Mouse (Mus musculus) heart, postnatal 0 days (tissue): ENCODE data around the gene Yars. TPM values are rescaled to one million over a fixed set of nuclear protein-coding genes. Genes with fewer than 3 reads are reported as not detected.

Source experiments
- ATAC-seq: fragments of 200-750 bp; cut with Nextera tagmentation; 2 replicates; pipeline ENCODE4 v1.8.0; 2017; ENCODE audit warnings: low read depth, moderate number of reproducible peaks, moderate library complexity; ENCODE audit not compliant: insufficient read depth
- DNase-seq: peaks from one replicate; pipeline ENCODE4 v3.0.0-alpha.2; 2016; ENCODE audit warnings: low spot score
- H3K27ac ChIP-seq: fragments of 300-500 bp; sonication (generic); 2 replicates; pipeline ENCODE4 v1.5.1; 2014; ENCODE audit warnings: low read depth, mild to moderate bottlenecking
- H3K27me3 ChIP-seq: fragments of 300-500 bp; sonication (generic); 2 replicates; pipeline ENCODE4 v1.6.1; 2014; ENCODE audit warnings: low read length, mixed read lengths; ENCODE audit not compliant: control insufficient read depth, insufficient read depth
- H3K36me3 ChIP-seq: fragments of 300-500 bp; sonication (generic); replicated peaks from 2 replicates; pipeline ENCODE4 v1.6.1; 2014; ENCODE audit warnings: low read length, mixed read lengths; ENCODE audit not compliant: control insufficient read depth, insufficient read depth
- H3K4me1 ChIP-seq: fragments of 300-500 bp; sonication (generic); 2 replicates; pipeline ENCODE4 v1.6.1; 2014; ENCODE audit warnings: antibody characterized with exemption; ENCODE audit not compliant: control insufficient read depth, insufficient read depth
- H3K4me2 ChIP-seq: fragments of 300-500 bp; sonication (generic); 2 replicates; pipeline ENCODE4 v1.6.1; 2014; ENCODE audit warnings: low read depth, mild to moderate bottlenecking, low read length, moderate library complexity
- H3K4me3 ChIP-seq: fragments of 300-500 bp; sonication (generic); 2 replicates; pipeline ENCODE4 v1.5.1; 2014; ENCODE audit warnings: low read depth, low read length
- H3K9ac ChIP-seq: fragments of 300-500 bp; sonication (generic); replicated peaks from 2 replicates; pipeline ENCODE4 v1.6.1; 2014; ENCODE audit warnings: low read depth, low read length, mixed read lengths
- H3K9me3 ChIP-seq: fragments of 300-500 bp; sonication (generic); replicated peaks from 2 replicates; pipeline ENCODE4 v1.6.1; 2016; ENCODE audit warnings: low read length; ENCODE audit not compliant: control insufficient read depth
- CTCF ChIP-seq: IDR thresholded peaks from 2 replicates; pipeline ENCODE4 v1.5.1; 2016; ENCODE audit warnings: antibody characterized with exemption, control low read depth, low read depth
- EP300 ChIP-seq: IDR thresholded peaks from 2 replicates; pipeline ENCODE4 v1.6.1; 2016; ENCODE audit warnings: antibody characterized with exemption, low read depth
- WGBS: fragments of 180-500 bp; shearing (Covaris S2); extraction: QIAGEN DNeasy Blood & Tissue Kit; methylation state at CpG from one replicate; pipeline ENCODE4 v1.1.7; 2014; 5-methylcytosine and 5-hydroxymethylcytosine counted together
- polyA plus RNA-seq: library from polyadenylated mRNA; unstranded; fragments of >200 nt; fragmentation: Nextera tagmentation; extraction: Ambion mirVana; gene quantifications from 2 replicates; pipeline ENCODE4 v1.2.1, GENCODE M21; 2015
- total RNA-seq: library from RNA; depleted of rRNA; stranded (reverse); fragments of >200 nt; gene quantifications from 2 replicates; pipeline ENCODE4 v1.2.3, GENCODE M21; 2014; ENCODE audit warnings: low replicate concordance; rRNA removed

Yars gene
- total and polyA plus RNA-seq, 2 experiments from 2014 or later, result 24.7 to 31.5 TPM

DNA sequence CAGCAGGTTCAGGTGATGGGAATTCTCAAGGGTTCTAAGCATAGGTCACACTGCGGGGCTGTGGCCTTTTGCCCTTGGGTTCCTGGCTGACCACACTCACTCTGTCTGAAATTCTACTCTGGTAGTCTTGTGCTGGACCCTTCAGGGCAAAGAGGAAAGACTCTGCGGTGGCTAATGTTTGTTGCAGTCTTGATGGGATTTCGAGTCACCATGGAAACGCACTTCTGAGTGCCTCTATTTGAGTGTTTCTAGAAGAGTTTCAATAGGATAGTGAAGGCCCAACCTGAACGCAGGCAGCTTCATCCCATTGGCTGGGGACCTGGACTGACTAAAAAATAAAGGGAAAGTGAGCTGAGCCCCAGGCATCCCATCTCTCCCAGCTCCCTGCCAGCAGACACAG, 77.3 kb downstream of the Yars start:
- H3K27me3 ChIP-seq, result 0 out of 2 replicates have a peak, but pooled peaks cover 3% of the 10 kb centered on the region
- DNase-seq (no peak), ATAC-seq (no peak)
- WGBS, result 91% methylated on average over 5 of the region's 5 CpGs
- H3K27ac ChIP-seq, result no peak overlapping the region
- TF ChIP-seq CTCF, result no peak
- TF ChIP-seq EP300, result no peak
- H3K9me3 ChIP-seq, result no peaks in the 10 kb centered on the region
- H3K4me3 ChIP-seq, result no peak overlapping the region
- H3K4me2 ChIP-seq, result no peak overlapping the region
- H3K4me1 ChIP-seq, result peaks cover 3% of the 10 kb centered on the region; the same call in 1 of the 2 replicates
- H3K36me3 ChIP-seq, result no peaks in the 10 kb centered on the region
- H3K9ac ChIP-seq, result no peak overlapping the region

GRCm38 (mm10) chr4:129268698-129269097, 79.1 kb downstream of the Yars start:
- H3K4me3 ChIP-seq, result no peak overlapping the region
- WGBS, result 43% methylated on average over 1 of the region's 1 CpGs
- ATAC-seq (no peak), DNase-seq (no peak)
- no peaks in the 10 kb centered on the region for H3K9me3 ChIP-seq
- peaks cover 3% of the 10 kb centered on the region; the same call in 1 of the 2 replicates for H3K4me1 ChIP-seq
- H3K27me3 ChIP-seq, result 0 out of 2 replicates have a peak, but pooled peaks cover 9% of the 10 kb centered on the region
- H3K36me3 ChIP-seq, result no peaks in the 10 kb centered on the region
- H3K9ac ChIP-seq, result no peak overlapping the region
- no peak overlapping the region for H3K4me2 ChIP-seq
- H3K27ac ChIP-seq, result no peak overlapping the region
- TF ChIP-seq EP300, result no peak
- no peak for TF ChIP-seq CTCF

Other genes with a start within 250 kb of the Yars start
- gene Azin2, start 227.3 kb upstream of the Yars start, total RNA-seq, result 4.8 and 7.7 TPM in 2 replicates
- 6.0 and 7.1 TPM in 2 replicates for gene Azin2, start 227.3 kb upstream of the Yars start, polyA plus RNA-seq
- gene Ak2, start 197.8 kb upstream of the Yars start, total RNA-seq, result 46.0 and 58.6 TPM in 2 replicates
- 148 and 153 TPM in 2 replicates for gene Ak2, start 197.8 kb upstream of the Yars start, polyA plus RNA-seq
- gene Rnf19b, start 131.5 kb upstream of the Yars start, total RNA-seq, result 25.6 and 46.0 TPM in 2 replicates
- 5.8 and 7.2 TPM in 2 replicates for gene Rnf19b, start 131.5 kb upstream of the Yars start, polyA plus RNA-seq
- gene Tmem54, start 84.2 kb upstream of the Yars start, total RNA-seq, result 1.1 TPM in 1 of 2 replicates, not detected in the other
- not detected in 2 replicates for gene Tmem54, start 84.2 kb upstream of the Yars start, polyA plus RNA-seq
- not detected in 2 replicates for gene Hpca, start 67.7 kb upstream of the Yars start, total RNA-seq
- gene Hpca, start 67.7 kb upstream of the Yars start, polyA plus RNA-seq, result 0.16 and 0.25 TPM in 2 replicates
- gene Fndc5, start 52.8 kb upstream of the Yars start, total RNA-seq, result 41.7 and 71.1 TPM in 2 replicates
- gene Fndc5, start 52.8 kb upstream of the Yars start, polyA plus RNA-seq, result 50.7 and 51.3 TPM in 2 replicates
- 16.0 and 24.5 TPM in 2 replicates for gene S100pbp, start within 50 bp of the Yars start, total RNA-seq
- 5.9 and 6.9 TPM in 2 replicates for gene S100pbp, start within 50 bp of the Yars start, polyA plus RNA-seq
- 7.8 and 9.0 TPM in 2 replicates for gene C77080, start 71.6 kb downstream of the Yars start, total RNA-seq
- 0.77 and 0.78 TPM in 2 replicates for gene C77080, start 71.6 kb downstream of the Yars start, polyA plus RNA-seq
- gene Sync, start 97.9 kb downstream of the Yars start, total RNA-seq, result 1.4 and 1.9 TPM in 2 replicates
- 3.4 and 3.8 TPM in 2 replicates for gene Sync, start 97.9 kb downstream of the Yars start, polyA plus RNA-seq
- gene Rbbp4, start 145.6 kb downstream of the Yars start, total RNA-seq, result 97.3 and 101 TPM in 2 replicates
- gene Rbbp4, start 145.6 kb downstream of the Yars start, polyA plus RNA-seq, result 221 and 222 TPM in 2 replicates
- 13.5 and 20.8 TPM in 2 replicates for gene Zbtb8os, start 145.9 kb downstream of the Yars start, total RNA-seq
- 32.2 and 33.7 TPM in 2 replicates for gene Zbtb8os, start 145.9 kb downstream of the Yars start, polyA plus RNA-seq
- 14.0 and 15.4 TPM in 2 replicates for gene Zbtb8a, start 188.4 kb downstream of the Yars start, total RNA-seq
- gene Zbtb8a, start 188.4 kb downstream of the Yars start, polyA plus RNA-seq, result 7.0 TPM in 2 replicates